Mouse (Mus musculus) ES-Bruce4 (cell line): ENCODE measurements around the gene Olfr1277.

Experiments
- CTCF ChIP-seq: IDR thresholded peaks from one replicate; pipeline ENCODE4 v1.8.1; 2011; ENCODE audit warnings: low read depth, low read length
- EP300 ChIP-seq: IDR thresholded peaks from 2 replicates; pipeline ENCODE4 v1.6.1; 2011; ENCODE audit warnings: low read depth, low read length; ENCODE audit not compliant: insufficient read depth

DNA sequence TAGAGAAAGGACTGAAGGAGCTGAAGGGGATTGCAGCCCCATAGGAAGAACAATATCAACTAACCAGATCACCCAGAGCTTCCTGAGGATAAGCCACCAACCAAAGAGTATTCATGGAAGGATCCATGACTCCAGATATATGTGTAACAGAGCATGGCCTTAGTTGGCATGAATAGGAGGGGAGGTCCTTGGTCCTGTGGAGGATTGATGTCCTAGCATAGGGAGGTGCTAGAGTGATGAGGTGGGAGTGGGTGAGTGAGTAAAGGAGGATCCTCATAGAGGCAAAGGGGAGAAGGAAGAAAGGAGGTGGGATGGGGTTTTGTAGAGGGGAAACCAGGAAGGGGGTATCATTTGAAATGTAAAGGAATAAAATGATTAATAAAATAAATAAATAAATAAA is 24.6 kb upstream of the Olfr1277 start:
- TF ChIP-seq EP300 (no peak), CTCF (no peak)
